Mouse (Mus musculus): Measurements from ENCODE around the gene Trex2. TPM values are rescaled to one million over a fixed set of nuclear protein-coding genes. Genes with fewer than 3 reads are reported as not detected.

The Trex2 gene
- total and polyA plus RNA-seq, 3 experiments: not detected

DNA sequence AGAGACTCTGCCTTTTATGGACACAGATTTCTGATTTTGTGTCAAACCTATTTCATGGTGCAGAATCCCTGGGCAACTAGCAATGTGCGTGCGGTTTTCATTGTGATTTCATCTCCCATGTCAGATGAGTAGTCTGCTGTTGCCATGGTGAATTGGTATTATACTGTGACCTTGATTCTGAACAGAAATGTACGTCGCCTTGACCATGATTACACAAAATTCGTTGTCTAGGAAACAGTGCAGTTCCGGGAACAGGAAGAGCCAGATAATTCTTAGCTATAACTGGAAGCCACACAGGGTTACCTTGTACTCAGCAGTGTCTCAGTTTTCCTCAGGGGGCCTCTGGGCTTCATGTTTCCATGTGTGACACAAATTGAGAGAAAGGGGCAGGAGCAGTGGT lies 50.7 kb downstream of the Trex2 start:
- no peak overlapping the region for H3K4me3 ChIP-seq (ENCODE audit: control insufficient read depth in 1 of 2, insufficient read depth in 1 of 2, low read depth in 2 of 2, low read length in 2 of 2)
- no peaks in the 10 kb centered on the region for H3K4me1 ChIP-seq (ENCODE audit: control insufficient read depth in 1 of 2, insufficient read depth in 2 of 2, low read length in 2 of 2)
- no peak overlapping the region for H3K27ac ChIP-seq (ENCODE audit: control insufficient read depth, low read depth, low read length)
- no peaks in the 10 kb centered on the region for H3K79me2 ChIP-seq (ENCODE audit: control insufficient read depth, insufficient read depth, low read length, poor library complexity)
- H3K27me3 ChIP-seq (ENCODE audit: control insufficient read depth in 1 of 2, insufficient read depth in 2 of 2, low read length in 2 of 2): no peaks in the 10 kb centered on the region
- H3K9ac ChIP-seq (ENCODE audit: control insufficient read depth, low read depth, low read length, poor library complexity, severe bottlenecking): no peak overlapping the region
- H3K36me3 ChIP-seq (ENCODE audit: control insufficient read depth in 1 of 2, insufficient read depth in 2 of 2, low read length in 2 of 2): no peaks in the 10 kb centered on the region
- H3K9me3 ChIP-seq (replicated peaks; ENCODE audit: insufficient read depth, low read length): no peaks in the 10 kb centered on the region
- no peak for DNase-seq (ENCODE audit: low read depth, low spot score)
- TF ChIP-seq MEF2A (IDR thresholded peaks at IDR 0.05; ENCODE audit: extremely low read depth, insufficient replicate concordance, low read depth, low read length, poor library complexity, severe bottlenecking) (no peak), SMC3 (IDR thresholded peaks at IDR 0.05; ENCODE audit: low read depth, low read length) (no peak), RAD21 (IDR thresholded peaks at IDR 0.05; ENCODE audit: low read depth, low read length) (no peak), HCFC1 (IDR thresholded peaks at IDR 0.05; ENCODE audit: low read depth, low read length) (no peak), MAFK (IDR thresholded peaks at IDR 0.05; ENCODE audit: borderline replicate concordance, low read depth, low read length) (no peak), MXI1 (IDR thresholded peaks at IDR 0.05; ENCODE audit: low read depth, low read length) (no peak), POLR2A (IDR thresholded peaks at IDR 0.05; ENCODE audit: control insufficient read depth in 1 of 2, insufficient read depth in 1 of 2, low read depth in 1 of 2, low read length in 2 of 2, poor library complexity in 1 of 2) (no peak), POLR2AphosphoS2 (IDR thresholded peaks at IDR 0.05; ENCODE audit: low read length) (no peak), TCF12 (IDR thresholded peaks at IDR 0.05; ENCODE audit: low read depth, low read length) (no peak), ETS1 (IDR thresholded peaks at IDR 0.05; ENCODE audit: low read depth, low read length) (no peak), ZMIZ1 (IDR thresholded peaks at IDR 0.05; ENCODE audit: low read depth, low read length) (no peak), CTCF (IDR thresholded peaks at IDR 0.05 in 2 of 3, conservative IDR thresholded peaks at IDR 0.05 in 1 of 3; ENCODE audit: control insufficient read depth in 1 of 3, insufficient read depth in 1 of 3, low read depth in 2 of 3, low read length in 3 of 3, poor library complexity in 1 of 3, severe bottlenecking in 1 of 3) (no peak), ZKSCAN1 (IDR thresholded peaks at IDR 0.05; ENCODE audit: low read depth, low read length) (no peak), GABPA (IDR thresholded peaks at IDR 0.05; ENCODE audit: low read depth, low read length) (no peak), BHLHE40 (IDR thresholded peaks at IDR 0.05; ENCODE audit: borderline replicate concordance, low read depth, low read length) (no peak), NRF1 (IDR thresholded peaks at IDR 0.05; ENCODE audit: insufficient read depth, low read depth, low read length, poor library complexity, severe bottlenecking) (no peak), CHD2 (IDR thresholded peaks at IDR 0.05; ENCODE audit: low read length) (no peak), TAL1 (IDR thresholded peaks at IDR 0.05; ENCODE audit: low read length) (no peak), MYC (IDR thresholded peaks at IDR 0.05; ENCODE audit: low read depth, low read length) (no peak), POLR2AphosphoS5 (IDR thresholded peaks at IDR 0.05; ENCODE audit: borderline replicate concordance, low read depth, low read length) (no peak)

Other genes with a start within 250 kb of the Trex2 start
- 22.4 and 23.8 TPM in 2 replicates for gene Xlr3b, start 243.1 kb downstream of the Trex2 start, total RNA-seq (2012; rRNA removed)
- 10 to 100 TPM in 1 of 2 experiments, not detected in 1; 16.5 TPM for gene Xlr3b, start 243.1 kb downstream of the Trex2 start, polyA plus RNA-seq (2012; ENCODE audit: insufficient read depth in 1 of 2, insufficient read length in 2 of 2, low read depth in 1 of 2, low replicate concordance in 2 of 2, missing spikeins in 1 of 2)
- gene Xlr4b, start 221.0 kb downstream of the Trex2 start, total RNA-seq (2012; rRNA removed): 37.4 and 44.4 TPM in 2 replicates
- gene Xlr4b, start 221.0 kb downstream of the Trex2 start, polyA plus RNA-seq (2012; ENCODE audit: insufficient read depth in 1 of 2, insufficient read length in 2 of 2, low read depth in 1 of 2, low replicate concordance in 2 of 2, missing spikeins in 1 of 2): 10 to 100 TPM in 1 of 2 experiments, not detected in 1; 43.2 TPM
- gene F8a, start 207.1 kb downstream of the Trex2 start, total RNA-seq (2012; rRNA removed): 3.3 and 3.4 TPM in 2 replicates
- 1 to 10 TPM in 1 of 2 experiments, not detected in 1; 6.0 TPM for gene F8a, start 207.1 kb downstream of the Trex2 start, polyA plus RNA-seq (2012; ENCODE audit: insufficient read depth in 1 of 2, insufficient read length in 2 of 2, low read depth in 1 of 2, low replicate concordance in 2 of 2, missing spikeins in 1 of 2)
- 12.8 and 18.6 TPM in 2 replicates for gene Xlr4c, start 192.2 kb downstream of the Trex2 start, total RNA-seq (2012; rRNA removed)
- gene Xlr4c, start 192.2 kb downstream of the Trex2 start, polyA plus RNA-seq (2012; ENCODE audit: insufficient read depth in 1 of 2, insufficient read length in 2 of 2, low read depth in 1 of 2, low replicate concordance in 2 of 2, missing spikeins in 1 of 2): 10 to 100 TPM in 1 of 2 experiments, not detected in 1; 37.4 TPM
- 68.4 and 78.0 TPM in 2 replicates for gene Xlr3c, start 170.0 kb downstream of the Trex2 start, total RNA-seq (2012; rRNA removed)
- gene Xlr3c, start 170.0 kb downstream of the Trex2 start, polyA plus RNA-seq (2012; ENCODE audit: insufficient read depth in 1 of 2, insufficient read length in 2 of 2, low read depth in 1 of 2, low replicate concordance in 2 of 2, missing spikeins in 1 of 2): 100 to 1,000 TPM in 1 of 2 experiments, 10 to 100 TPM in 1; 73.5 to 162 TPM
- not detected in 2 replicates for gene Xlr5a, start 142.4 kb downstream of the Trex2 start, total RNA-seq (2012; rRNA removed)
- not detected for gene Xlr5a, start 142.4 kb downstream of the Trex2 start, polyA plus RNA-seq (2012; ENCODE audit: insufficient read depth in 1 of 2, insufficient read length in 2 of 2, low read depth in 1 of 2, low replicate concordance in 2 of 2, missing spikeins in 1 of 2)
- gene Xlr5c, start 142.4 kb downstream of the Trex2 start, total RNA-seq (2012; rRNA removed): not detected in 2 replicates
- gene Xlr5c, start 142.4 kb downstream of the Trex2 start, polyA plus RNA-seq (2012; ENCODE audit: insufficient read depth in 1 of 2, insufficient read length in 2 of 2, low read depth in 1 of 2, low replicate concordance in 2 of 2, missing spikeins in 1 of 2): not detected
- not detected in 2 replicates for gene Gm45015, start 98.5 kb downstream of the Trex2 start, total RNA-seq (2012; rRNA removed)
- gene Gm45015, start 98.5 kb downstream of the Trex2 start, polyA plus RNA-seq (2012; ENCODE audit: insufficient read depth in 1 of 2, insufficient read length in 2 of 2, low read depth in 1 of 2, low replicate concordance in 2 of 2, missing spikeins in 1 of 2): not detected
- 4.5 and 4.8 TPM in 2 replicates for gene Zfp275, start 92.7 kb downstream of the Trex2 start, total RNA-seq (2012; rRNA removed)
- gene Zfp275, start 92.7 kb downstream of the Trex2 start, polyA plus RNA-seq (2012; ENCODE audit: insufficient read depth in 1 of 2, insufficient read length in 2 of 2, low read depth in 1 of 2, low replicate concordance in 2 of 2, missing spikeins in 1 of 2): 1 to 10 TPM in 1 of 2 experiments, not detected in 1; 5.9 TPM
- 0.04 TPM in 1 of 2 replicates, not detected in the other for gene Gm18336, start 36.6 kb downstream of the Trex2 start, total RNA-seq (2012; rRNA removed)
- not detected for gene Gm18336, start 36.6 kb downstream of the Trex2 start, polyA plus RNA-seq (2012; ENCODE audit: insufficient read depth in 1 of 2, insufficient read length in 2 of 2, low read depth in 1 of 2, low replicate concordance in 2 of 2, missing spikeins in 1 of 2)
- gene Zfp92, start 24.2 kb downstream of the Trex2 start, total RNA-seq (2012; rRNA removed): not detected in 2 replicates
- gene Zfp92, start 24.2 kb downstream of the Trex2 start, polyA plus RNA-seq (2012; ENCODE audit: insufficient read depth in 1 of 2, insufficient read length in 2 of 2, low read depth in 1 of 2, low replicate concordance in 2 of 2, missing spikeins in 1 of 2): not detected
- 19.7 and 24.0 TPM in 2 replicates for gene Haus7, start 23.7 kb upstream of the Trex2 start, total RNA-seq (2012; rRNA removed)
- gene Haus7, start 23.7 kb upstream of the Trex2 start, polyA plus RNA-seq (2012; ENCODE audit: insufficient read depth in 1 of 2, insufficient read length in 2 of 2, low read depth in 1 of 2, low replicate concordance in 2 of 2, missing spikeins in 1 of 2): 10 to 100 TPM in 1 of 2 experiments, not detected in 1; 27.9 TPM
- gene Bgn, start 48.3 kb upstream of the Trex2 start, total RNA-seq (2012; rRNA removed): not detected in 2 replicates
- gene Bgn, start 48.3 kb upstream of the Trex2 start, polyA plus RNA-seq (2012; ENCODE audit: insufficient read depth in 1 of 2, insufficient read length in 2 of 2, low read depth in 1 of 2, low replicate concordance in 2 of 2, missing spikeins in 1 of 2): not detected
- gene Atp2b3, start 67.7 kb upstream of the Trex2 start, total RNA-seq (2012; rRNA removed): not detected in 2 replicates
- not detected for gene Atp2b3, start 67.7 kb upstream of the Trex2 start, polyA plus RNA-seq (2012; ENCODE audit: insufficient read depth in 1 of 2, insufficient read length in 2 of 2, low read depth in 1 of 2, low replicate concordance in 2 of 2, missing spikeins in 1 of 2)
- gene Dusp9, start 204.1 kb upstream of the Trex2 start, total RNA-seq (2012; rRNA removed): 3.4 and 4.7 TPM in 2 replicates
- gene Dusp9, start 204.1 kb upstream of the Trex2 start, polyA plus RNA-seq (2012; ENCODE audit: insufficient read depth in 1 of 2, insufficient read length in 2 of 2, low read depth in 1 of 2, low replicate concordance in 2 of 2, missing spikeins in 1 of 2): 1 to 10 TPM in 1 of 2 experiments, not detected in 1; 5.2 TPM
- gene Pnck, start 224.8 kb upstream of the Trex2 start, total RNA-seq (2012; rRNA removed): not detected in 2 replicates
- gene Pnck, start 224.8 kb upstream of the Trex2 start, polyA plus RNA-seq (2012; ENCODE audit: insufficient read depth in 1 of 2, insufficient read length in 2 of 2, low read depth in 1 of 2, low replicate concordance in 2 of 2, missing spikeins in 1 of 2): under 1 TPM in 1 of 2 experiments, not detected in 1; 0.11 TPM
- gene Slc6a8, start 237.8 kb upstream of the Trex2 start, total RNA-seq (2012; rRNA removed): 4.9 and 5.4 TPM in 2 replicates
- gene Slc6a8, start 237.8 kb upstream of the Trex2 start, polyA plus RNA-seq (2012; ENCODE audit: insufficient read depth in 1 of 2, insufficient read length in 2 of 2, low read depth in 1 of 2, low replicate concordance in 2 of 2, missing spikeins in 1 of 2): 10 to 100 TPM in 1 of 2 experiments, not detected in 1; 11.9 TPM